Mouse (Mus musculus) right cerebral cortex, postnatal 14 days (tissue): ENCODE measurements at regions not wholly inside any gene's neighbourhood (a gene's known extent, or its start where the extent isn't known, plus 50 kb on each side); places are given as distances from the start of the nearest gene placed in this dataset.

ENCODE experiments used
- DNase-seq: peaks from one replicate; pipeline ENCODE4 v3.0.0; 2022

DNA sequence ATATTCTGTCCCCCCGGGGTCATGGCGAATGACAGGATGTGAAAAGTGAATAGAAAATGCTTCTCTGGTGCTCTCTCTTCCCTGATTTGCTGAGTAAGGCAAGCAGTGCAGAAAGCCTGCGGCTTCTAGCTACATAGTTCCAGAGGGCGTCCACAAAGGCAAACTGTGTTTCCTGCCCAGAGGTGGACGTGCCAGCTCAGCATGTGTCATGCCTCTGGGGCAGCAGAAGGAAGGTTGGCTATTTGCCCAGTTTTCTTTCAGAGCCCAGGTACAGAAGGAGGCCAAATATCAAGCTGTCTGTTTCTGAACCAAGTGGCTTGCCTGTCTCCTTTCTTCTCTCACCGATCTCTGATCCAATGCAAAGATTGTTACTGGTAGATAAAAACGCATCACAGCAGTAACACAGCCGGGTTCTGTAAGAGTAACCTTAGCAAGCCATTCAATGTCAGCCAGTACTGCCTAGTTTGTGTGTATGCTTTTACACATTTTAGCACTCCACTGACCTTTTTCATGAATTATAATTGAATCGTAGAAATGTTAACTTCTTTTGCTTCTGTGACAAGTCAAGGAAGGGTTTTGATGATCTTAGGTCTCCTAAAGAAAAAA lies 223.3 kb upstream of the Impg1 start:
- DNase-seq: no peak

DNA sequence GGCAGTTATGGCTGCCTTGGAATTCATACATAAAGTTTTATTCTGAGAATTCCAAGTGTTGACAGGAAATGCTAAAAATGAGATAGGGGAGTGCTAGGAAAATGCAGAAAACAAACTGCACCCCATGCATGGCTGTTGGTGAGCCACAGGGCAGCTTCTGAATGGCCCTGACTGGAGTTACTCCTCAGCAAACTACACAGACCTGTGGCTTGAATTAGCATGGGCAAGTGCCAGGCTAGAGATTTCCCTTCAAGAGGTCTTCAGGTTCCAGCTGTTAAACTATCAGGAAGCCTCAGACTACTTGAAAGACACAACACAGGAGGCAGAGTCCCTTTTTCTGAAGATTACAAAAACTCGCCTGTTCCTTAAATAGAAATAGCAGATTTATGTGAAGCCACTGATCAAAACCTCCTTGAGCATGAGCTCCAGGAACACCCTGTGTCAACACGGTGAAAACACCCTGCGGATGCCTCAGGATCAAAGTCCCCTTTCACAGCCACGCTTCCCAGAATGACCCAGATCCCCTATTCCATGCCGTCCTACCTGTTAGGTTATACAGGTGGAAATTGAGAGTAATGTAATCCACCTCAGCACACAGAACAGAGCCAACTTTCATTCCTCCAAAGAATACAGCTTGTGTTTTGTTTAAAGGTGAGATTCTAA lies 217.9 kb upstream of the Impg1 start:
- no peak for DNase-seq

DNA sequence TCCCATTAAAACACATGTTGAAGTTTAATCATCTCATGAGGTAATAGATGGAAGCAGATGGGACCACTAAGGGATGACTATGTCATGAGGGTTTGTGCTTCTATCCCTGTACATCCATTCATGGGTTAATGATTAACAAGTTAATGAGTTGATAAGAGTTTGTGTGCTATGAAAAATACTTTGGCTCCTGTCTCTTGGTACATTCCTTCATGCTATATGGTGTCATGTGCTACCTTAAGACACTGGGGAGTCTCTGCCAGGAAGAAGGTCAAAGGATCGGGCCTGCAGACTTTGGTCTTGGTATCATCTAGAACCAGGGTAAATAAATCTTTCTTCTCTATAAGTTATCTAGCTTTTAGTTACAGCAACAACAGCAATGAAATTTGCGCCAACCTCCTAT lies 216.4 kb upstream of the Impg1 start:
- DNase-seq: no peak

DNA sequence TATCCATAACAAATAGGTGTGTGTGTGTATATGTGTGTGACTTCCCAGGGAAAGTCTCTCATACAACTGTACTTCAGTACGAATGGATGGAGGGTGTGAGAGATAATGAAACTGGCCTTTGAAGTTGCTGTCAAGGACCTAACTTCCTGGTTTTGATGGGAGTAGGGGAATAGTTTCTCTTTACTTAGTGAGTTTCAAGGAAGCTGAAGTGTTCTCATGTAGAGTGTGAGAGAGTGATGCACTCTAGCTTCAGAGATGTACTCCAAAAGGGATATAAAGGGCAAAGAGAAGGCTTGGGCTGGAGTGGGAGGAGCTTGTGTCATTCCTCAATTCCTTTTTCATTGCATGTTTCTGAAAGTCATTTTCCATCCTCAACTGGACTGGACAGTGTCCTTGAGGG lies 206.2 kb upstream of the Impg1 start:
- no peak for DNase-seq

DNA sequence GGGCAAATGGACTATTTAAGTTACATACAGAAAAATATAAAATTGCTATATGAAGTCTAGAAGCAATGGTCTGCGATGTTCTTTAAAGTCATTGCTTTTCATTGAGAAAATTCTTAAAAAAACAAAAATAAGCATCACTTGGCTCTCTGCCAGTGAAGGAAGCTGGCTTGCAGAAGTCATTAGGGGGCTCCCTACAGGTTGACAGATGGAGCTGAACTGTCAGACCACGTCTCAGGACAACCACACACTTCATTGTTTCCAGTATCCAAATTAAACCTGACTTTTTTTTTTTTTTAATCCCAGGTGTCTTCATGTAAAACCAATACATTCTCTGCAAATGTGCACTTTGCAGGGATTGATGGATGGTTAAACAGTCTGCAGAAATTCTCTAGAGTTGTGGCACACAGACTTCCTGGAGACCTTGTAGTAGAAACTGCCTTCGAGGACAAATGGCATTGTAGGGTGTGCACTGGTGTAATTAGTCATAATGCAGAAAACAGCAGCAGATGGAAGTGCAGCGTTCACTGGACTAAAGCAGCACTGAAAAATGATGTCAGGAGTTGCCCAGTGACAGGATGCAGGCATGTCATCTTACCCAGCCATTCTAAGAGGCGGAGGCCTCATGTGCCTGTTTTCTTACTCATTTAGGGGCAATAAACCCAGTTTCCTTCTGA lies 203.4 kb upstream of the Impg1 start:
- DNase-seq: no peak

DNA sequence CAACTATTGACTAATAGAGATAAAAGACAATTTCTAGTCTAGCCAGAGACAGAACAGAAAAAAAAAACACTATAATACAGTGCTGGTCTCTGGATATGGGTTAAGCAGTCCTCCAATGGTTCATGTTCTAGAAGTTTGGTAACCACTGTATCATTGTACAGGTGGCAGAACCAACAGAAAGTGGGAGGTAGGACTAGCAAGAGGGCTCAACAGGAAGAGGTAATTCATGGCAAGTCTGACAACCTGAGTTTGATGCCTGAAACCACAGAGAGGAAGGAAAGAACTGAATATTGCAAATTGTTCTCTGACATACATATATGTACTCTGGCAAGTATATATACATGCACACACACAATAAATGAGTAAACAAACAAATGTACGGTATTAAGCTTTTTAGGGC lies 193.5 kb upstream of the Impg1 start:
- DNase-seq: no peak

DNA sequence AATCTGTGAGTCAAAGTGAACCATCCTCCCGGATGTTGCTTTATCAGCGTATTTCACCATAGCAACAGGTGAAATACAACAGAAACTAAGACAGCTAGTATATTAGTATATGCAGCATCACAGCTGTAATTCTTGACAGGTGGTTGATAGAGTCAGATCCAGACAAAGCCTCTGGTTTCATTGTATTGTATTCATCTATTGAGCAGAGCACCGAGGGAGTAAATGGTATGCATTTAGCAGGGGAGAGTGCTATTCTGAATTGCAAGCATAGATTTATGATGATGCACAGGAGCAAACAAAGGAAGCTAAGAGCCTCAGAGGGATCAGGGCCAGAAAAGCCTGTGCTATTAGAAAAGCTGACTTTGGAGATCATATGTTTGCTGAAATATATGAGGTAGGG lies 149.8 kb upstream of the Impg1 start:
- DNase-seq: no peak

DNA sequence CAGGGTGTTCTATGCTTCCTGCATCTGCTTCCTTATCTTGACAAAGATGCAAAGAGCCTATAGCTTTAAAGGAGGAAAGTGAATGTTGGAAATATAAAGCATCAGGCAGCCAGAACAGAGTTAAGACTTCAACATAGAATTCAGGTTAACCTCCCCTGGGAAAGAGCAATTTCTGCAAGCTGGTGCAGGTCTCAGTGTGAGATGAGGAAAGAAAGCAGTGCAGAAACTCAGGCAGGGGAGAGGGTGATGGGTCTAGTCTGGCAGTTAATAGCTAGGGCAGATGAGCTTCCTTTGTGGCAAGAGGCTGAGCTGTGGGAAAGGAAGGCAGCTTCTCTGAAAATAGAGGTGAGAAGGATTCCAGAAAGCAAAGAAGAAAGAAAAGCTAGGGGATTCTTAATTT lies 134.7 kb upstream of the Impg1 start:
- DNase-seq: no peak

DNA sequence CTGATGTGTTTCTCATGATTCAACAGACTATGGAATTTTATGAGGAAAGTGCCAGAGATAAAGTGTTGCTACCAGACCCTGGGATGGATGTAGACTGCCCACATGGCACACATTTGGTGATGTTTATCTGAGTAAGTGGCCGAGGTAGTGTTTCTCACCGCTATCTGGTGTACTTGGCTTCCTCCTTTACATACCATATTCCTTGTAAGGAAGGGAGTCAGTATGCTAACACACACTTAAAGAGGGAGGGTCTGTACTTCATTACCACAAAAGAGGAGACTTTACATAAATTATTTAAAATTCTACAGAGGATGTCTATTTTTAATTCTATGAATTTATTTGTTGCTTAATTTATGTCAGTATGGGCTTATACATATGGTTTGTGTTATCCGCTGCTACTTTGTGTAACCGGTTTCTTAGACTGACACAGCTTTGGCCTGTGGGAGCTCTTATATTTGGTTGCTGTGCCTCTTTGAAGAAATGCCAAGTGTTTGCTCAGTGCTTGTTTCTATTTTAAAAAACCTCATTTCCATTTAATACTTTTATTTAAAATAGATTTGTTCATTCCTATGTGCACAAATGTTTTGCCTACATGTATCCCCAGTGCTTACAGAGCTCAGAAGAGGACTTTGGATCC lies 100.2 kb upstream of the Impg1 start:
- no peak for DNase-seq

DNA sequence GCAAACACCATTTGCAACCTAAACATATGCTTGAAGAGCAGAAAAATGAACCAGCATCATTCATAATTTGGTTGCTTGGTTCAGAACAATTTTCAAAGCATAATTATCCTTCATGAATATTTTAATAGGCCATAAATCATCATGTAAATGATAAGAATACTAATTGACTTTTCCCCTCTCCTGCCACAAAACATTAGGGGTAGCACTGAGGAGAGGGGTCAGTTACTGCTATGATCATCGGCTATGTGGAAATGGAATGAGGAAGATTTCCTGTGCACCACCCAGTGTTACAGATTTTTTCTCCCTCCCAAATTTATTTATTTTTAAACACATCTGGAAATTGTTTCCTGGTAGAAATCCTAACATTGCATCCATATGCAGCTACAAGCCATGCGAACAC lies 98.4 kb upstream of the Impg1 start:
- no peak for DNase-seq

DNA sequence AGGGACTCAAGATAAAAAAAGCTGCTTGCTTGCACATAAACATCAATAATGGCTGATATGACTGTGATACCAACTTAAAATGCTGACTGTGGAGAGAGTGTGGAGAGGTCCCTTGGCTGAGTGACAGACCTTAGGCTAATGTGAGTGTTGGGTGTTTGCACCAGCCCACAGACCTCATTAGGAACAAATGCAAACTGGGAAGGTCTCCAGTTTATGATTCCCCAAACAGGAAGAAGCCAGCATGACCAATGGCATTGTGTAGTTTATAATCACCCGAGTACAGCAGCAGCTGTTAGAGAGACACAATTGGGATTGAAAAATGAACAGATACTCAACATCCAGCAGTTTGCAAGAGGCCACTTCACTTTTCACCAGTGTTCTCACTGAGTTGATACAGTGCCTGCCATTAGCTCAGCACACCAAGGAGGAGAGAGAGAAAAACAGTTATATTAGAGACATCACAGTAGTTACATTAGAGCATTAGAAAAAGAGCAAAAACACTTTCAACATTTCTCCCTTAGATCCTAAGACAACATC lies 90.3 kb upstream of the Impg1 start:
- DNase-seq: no peak
